Mouse (Mus musculus) heart, embryonic 14.5 days (tissue): Measurements from ENCODE around the gene Synpo2. TPM values are rescaled to one million over a fixed set of nuclear protein-coding genes. Genes with fewer than 3 reads are reported as not detected.

Experiments used
- ATAC-seq: fragments of 200-750 bp; cut with Nextera tagmentation; 2 replicates; pipeline ENCODE4 v1.8.0; 2017; ENCODE audit warnings: low read depth, moderate TSS enrichment; ENCODE audit not compliant: insufficient number of reproducible peaks, insufficient read depth, low FRiP score
- H3K27ac ChIP-seq, 2 experiments: fragments of 200-500 bp in 1 of 2; fragments of 300-500 bp in 1 of 2; sonication (generic) in 1 of 2; replicated peaks in 1 of 2; 2 replicates each; pipeline ENCODE4 v1.5.1; 2012 to 2014; ENCODE audit warnings: low read depth in 2 of 2, low read length in 2 of 2, control low read depth in 1 of 2, mild to moderate bottlenecking in 1 of 2, mixed read lengths in 1 of 2; ENCODE audit not compliant: control insufficient read depth in 1 of 2, insufficient read depth in 1 of 2
- H3K27me3 ChIP-seq: fragments of 300-500 bp; sonication (generic); 2 replicates; pipeline ENCODE4 v1.6.1; 2014; ENCODE audit warnings: mild to moderate bottlenecking, low read length, control low read depth; ENCODE audit not compliant: control insufficient read depth, insufficient read depth
- H3K36me3 ChIP-seq: fragments of 300-500 bp; sonication (generic); 2 replicates; pipeline ENCODE4 v1.6.1; 2014; ENCODE audit warnings: mild to moderate bottlenecking, control low read depth, low read length, mixed read lengths; ENCODE audit not compliant: control insufficient read depth, insufficient read depth
- H3K4me1 ChIP-seq, 2 experiments: fragments of 200-500 bp in 1 of 2; fragments of 300-500 bp in 1 of 2; sonication (generic) in 1 of 2; 2 replicates each; pipeline ENCODE4 v1.6.1; 2012 to 2014; ENCODE audit warnings: low read length in 2 of 2, control low read depth in 1 of 2, mixed read lengths in 1 of 2; ENCODE audit not compliant: control insufficient read depth in 2 of 2, insufficient read depth in 2 of 2
- H3K4me2 ChIP-seq: fragments of 300-500 bp; sonication (generic); 2 replicates; pipeline ENCODE4 v1.6.1; 2014; ENCODE audit warnings: mild to moderate bottlenecking, low read length
- H3K4me3 ChIP-seq, 2 experiments: fragments of 200-500 bp in 1 of 2; fragments of 300-500 bp in 1 of 2; sonication (generic) in 1 of 2; 2 replicates each; pipeline ENCODE4 v1.5.1; 2012 to 2014; ENCODE audit warnings: low read length in 2 of 2, mild to moderate bottlenecking in 2 of 2, control low read depth in 1 of 2, low read depth in 1 of 2, moderate library complexity in 1 of 2; ENCODE audit not compliant: control insufficient read depth in 1 of 2, insufficient read depth in 1 of 2
- H3K9ac ChIP-seq: fragments of 300-500 bp; sonication (generic); 2 replicates; pipeline ENCODE4 v1.6.1; 2014; ENCODE audit warnings: mild to moderate bottlenecking, low read length
- H3K9me3 ChIP-seq: fragments of 300-500 bp; sonication (generic); 2 replicates; pipeline ENCODE4 v1.6.1; 2016; ENCODE audit warnings: low read length, control low read depth; ENCODE audit not compliant: control insufficient read depth
- WGBS: fragments of 180-500 bp; shearing (Covaris S2); extraction: QIAGEN DNeasy Blood & Tissue Kit; methylation state at CpG from one replicate; pipeline ENCODE4 v1.1.7; 2014; 5-methylcytosine and 5-hydroxymethylcytosine counted together
- polyA plus RNA-seq: library from polyadenylated mRNA; unstranded; fragments of >200 nt; fragmentation: Nextera tagmentation; extraction: Ambion mirVana; gene quantifications from 2 replicates; pipeline ENCODE4 v1.2.1, GENCODE M21; 2014

The Synpo2 gene
- polyA plus RNA-seq, 1 experiment from 2014 or later: 14.4 TPM

- WGBS: 25% methylated on average over 16 of the region's 16 CpGs
- Histone ChIP-seq H3K27ac (peak overlapping the region; percentile 38 to 43), H3K36me3 (no peaks in the 10 kb centered on the region), H3K4me3 (peak overlapping the region; percentile 17 to 21; a peak in 3 of 4 replicates), H3K4me2 (peak overlapping the region; percentile 74), H3K27me3 (no peaks in the 10 kb centered on the region), H3K9me3 (peaks cover 7% of the 10 kb centered on the region; the same call in 1 of the 2 replicates), H3K9ac (peak overlapping the region; percentile 58), H3K4me1 (peaks cover 15 to 23% of the 10 kb centered on the region in 2 experiments)
- ATAC-seq: no peak
Observed at GRCm38 (mm10) chr3:123234191-123234836, 1.6 kb downstream of the Synpo2 start.

- Histone ChIP-seq H3K9ac (no peak overlapping the region), H3K4me2 (no peak overlapping the region), H3K36me3 (no peaks in the 10 kb centered on the region), H3K4me1 (peaks cover 7 to 22% of the 10 kb centered on the region in 2 experiments), H3K27me3 (no peaks in the 10 kb centered on the region), H3K4me3 (no peak overlapping the region), H3K27ac (no peak overlapping the region), H3K9me3 (peaks cover 7% of the 10 kb centered on the region; the same call in 1 of the 2 replicates)
- ATAC-seq: no peak
- 84% methylated on average over 2 of the region's 2 CpGs for WGBS
Observed at GRCm38 (mm10) chr3:123231639-123232038, 4.3 kb downstream of the Synpo2 start.

GRCm38 (mm10) chr3:123227276-123227675, 8.7 kb downstream of the Synpo2 start:
- Histone ChIP-seq H3K36me3 (no peaks in the 10 kb centered on the region), H3K27me3 (no peaks in the 10 kb centered on the region), H3K4me1 (peaks cover 2 to 10% of the 10 kb centered on the region in 2 experiments; a peak in 3 of 4 replicates), H3K27ac (no peak overlapping the region), H3K9ac (no peak overlapping the region), H3K4me3 (no peak overlapping the region), H3K4me2 (no peak overlapping the region), H3K9me3 (peaks cover 9% of the 10 kb centered on the region; the same call in 1 of the 2 replicates)
- no peak for ATAC-seq
- 60% methylated on average over 3 of the region's 3 CpGs for WGBS

GRCm38 (mm10) chr3:123218646-123219045, 17.3 kb downstream of the Synpo2 start:
- H3K4me3 ChIP-seq: no peak overlapping the region
- 67% methylated on average over 6 of the region's 6 CpGs for WGBS
- H3K4me2 ChIP-seq: no peak overlapping the region
- H3K27me3 ChIP-seq: no peaks in the 10 kb centered on the region
- no peaks in the 10 kb centered on the region for H3K4me1 ChIP-seq
- H3K9me3 ChIP-seq: 0 out of 2 replicates have a peak, but pooled peaks cover 2% of the 10 kb centered on the region
- H3K36me3 ChIP-seq: no peaks in the 10 kb centered on the region
- H3K27ac ChIP-seq: no peak overlapping the region
- H3K9ac ChIP-seq: no peak overlapping the region
- no peak for ATAC-seq

GRCm38 (mm10) chr3:123208891-123209290, 27.1 kb downstream of the Synpo2 start:
- ATAC-seq: no peak
- no peak overlapping the region for H3K27ac ChIP-seq
- H3K36me3 ChIP-seq: no peaks in the 10 kb centered on the region
- H3K9ac ChIP-seq: no peak overlapping the region
- H3K4me3 ChIP-seq: no peak overlapping the region
- H3K9me3 ChIP-seq: no peaks in the 10 kb centered on the region
- peaks cover 4 to 10% of the 10 kb centered on the region in 2 experiments for H3K4me1 ChIP-seq
- no peak overlapping the region for H3K4me2 ChIP-seq
- no peaks in the 10 kb centered on the region for H3K27me3 ChIP-seq
- WGBS: 74% methylated on average over 4 of the region's 4 CpGs

DNA sequence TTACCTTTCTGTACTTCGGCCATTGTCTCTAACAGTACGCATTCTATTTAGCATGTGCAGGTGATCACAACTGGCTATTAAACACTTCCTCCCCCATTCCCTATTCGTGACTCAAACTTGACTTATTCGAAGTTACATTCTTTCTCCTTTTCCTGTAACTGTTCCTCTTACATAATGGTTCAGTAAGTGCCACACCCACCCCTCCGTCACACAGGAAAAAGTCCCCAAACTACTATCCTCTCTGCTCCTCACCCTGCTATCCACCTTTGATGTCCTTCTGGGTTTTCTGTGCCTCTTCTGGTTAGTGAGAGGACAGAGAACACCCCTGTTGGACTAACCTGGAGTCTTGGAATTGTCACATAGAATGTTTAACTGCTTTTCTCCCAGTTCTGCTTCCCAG, 28.6 kb downstream of the Synpo2 start:
- Histone ChIP-seq H3K36me3 (no peaks in the 10 kb centered on the region), H3K4me1 (peaks cover 4 to 10% of the 10 kb centered on the region in 2 experiments), H3K27ac (no peak overlapping the region), H3K9ac (no peak overlapping the region), H3K4me3 (no peak overlapping the region), H3K9me3 (no peaks in the 10 kb centered on the region), H3K4me2 (no peak overlapping the region), H3K27me3 (no peaks in the 10 kb centered on the region)
- no peak for ATAC-seq
- 72% methylated on average over 5 of the region's 5 CpGs for WGBS

- Histone ChIP-seq H3K4me1 (peaks cover 4 to 10% of the 10 kb centered on the region in 2 experiments), H3K36me3 (no peaks in the 10 kb centered on the region), H3K27ac (peak overlapping the region in 1 of 2 experiments; percentile 75; a peak in 2 of 4 replicates), H3K9ac (no peak overlapping the region), H3K27me3 (no peaks in the 10 kb centered on the region), H3K9me3 (no peaks in the 10 kb centered on the region), H3K4me3 (no peak overlapping the region), H3K4me2 (peak overlapping the region; percentile 25; the same call in 1 of the 2 replicates)
- WGBS: 71% methylated on average over 7 of the region's 7 CpGs
- ATAC-seq: no peak
Observed at GRCm38 (mm10) chr3:123205485-123205884, 30.5 kb downstream of the Synpo2 start.
